Mouse (Mus musculus) kidney, adult 2 months (tissue): ENCODE data around the gene Cdkn1b. TPM values are rescaled to one million over a fixed set of nuclear protein-coding genes. Genes with fewer than 3 reads are reported as not detected.
A peak's percentile ranks its signal among the peaks of the same experiment; 100 is the strongest.

Experiments used
- DNase-seq: peaks from one replicate; pipeline ENCODE4 v3.0.0; 2021
- H3K27ac ChIP-seq: fragments of 200-500 bp; 2 replicates; pipeline ENCODE4 v1.5.1; 2012; ENCODE audit warnings: low read depth, low read length, control low read depth, inconsistent platforms; ENCODE audit not compliant: insufficient read depth
- H3K27me3 ChIP-seq: fragments of 200-500 bp; replicated peaks from 2 replicates; pipeline ENCODE4 v1.6.1; 2012; ENCODE audit warnings: mild to moderate bottlenecking, moderate library complexity, low read length, inconsistent platforms; ENCODE audit not compliant: control insufficient read depth, insufficient read depth
- H3K36me3 ChIP-seq: fragments of 200-500 bp; 2 replicates; pipeline ENCODE4 v1.6.1; 2012; ENCODE audit warnings: mild to moderate bottlenecking, moderate library complexity, low read length, inconsistent platforms; ENCODE audit not compliant: control insufficient read depth, insufficient read depth
- H3K4me1 ChIP-seq: fragments of 200-500 bp; 2 replicates; pipeline ENCODE4 v1.6.1; 2011; ENCODE audit warnings: low read length; ENCODE audit not compliant: control insufficient read depth, insufficient read depth
- H3K4me3 ChIP-seq: fragments of 200-500 bp; 2 replicates; pipeline ENCODE4 v1.5.1; 2011; ENCODE audit warnings: mild to moderate bottlenecking, low read depth, low read length, control low read depth; ENCODE audit not compliant: insufficient read depth
- CTCF ChIP-seq: fragments of 200-500 bp; conservative IDR thresholded peaks from 2 replicates; pipeline ENCODE4 v1.5.1; 2011; ENCODE audit warnings: low read depth, mild to moderate bottlenecking, control low read depth, low read length, moderate library complexity, mixed read lengths; ENCODE audit not compliant: insufficient read depth, insufficient read length
- POLR2A ChIP-seq: fragments of 200-500 bp; IDR thresholded peaks from one replicate; pipeline ENCODE4 v1.6.1; 2011; ENCODE audit warnings: low read depth, low read length, control low read depth
- WGBS: fragments of 180-500 bp; shearing (Covaris S2); methylation state at CpG from one replicate; pipeline ENCODE4 v1.1.7; 2018; 5-methylcytosine and 5-hydroxymethylcytosine counted together
- polyA plus RNA-seq: library from polyadenylated mRNA; depleted of rRNA; stranded (reverse); fragments of >200 nt; gene quantifications from 2 replicates; pipeline ENCODE4 v1.2.3, GENCODE M21; 2012

The Cdkn1b gene
- polyA plus RNA-seq, 1 experiment = 17.1 TPM

- no peaks in the 10 kb centered on the region for H3K4me1 ChIP-seq
- no peak for DNase-seq
- no peaks in the 10 kb centered on the region for H3K36me3 ChIP-seq
- H3K4me3 ChIP-seq = no peak overlapping the region
- TF ChIP-seq POLR2A (no peak), CTCF (no peak)
- 82% methylated on average over 5 of the region's 5 CpGs for WGBS
- H3K27me3 ChIP-seq = no peaks in the 10 kb centered on the region
- H3K27ac ChIP-seq = no peak overlapping the region
Measured at GRCm38 (mm10) chr6:134879556-134879955, 40.6 kb upstream of the Cdkn1b start.

GRCm38 (mm10) chr6:134880046-134880445 is 40.2 kb upstream of the Cdkn1b start:
- Histone ChIP-seq H3K4me1 (no peaks in the 10 kb centered on the region), H3K27me3 (no peaks in the 10 kb centered on the region), H3K36me3 (no peaks in the 10 kb centered on the region), H3K27ac (no peak overlapping the region), H3K4me3 (no peak overlapping the region)
- DNase-seq = no peak
- 69% methylated on average over 2 of the region's 2 CpGs for WGBS
- TF ChIP-seq CTCF (no peak), POLR2A (no peak)

GRCm38 (mm10) chr6:134883661-134884060 is 36.5 kb upstream of the Cdkn1b start:
- no peak for DNase-seq
- Histone ChIP-seq H3K27ac (no peak overlapping the region), H3K4me3 (no peak overlapping the region), H3K36me3 (no peaks in the 10 kb centered on the region), H3K27me3 (no peaks in the 10 kb centered on the region), H3K4me1 (no peaks in the 10 kb centered on the region)
- TF ChIP-seq POLR2A = no peak
- no peak for TF ChIP-seq CTCF
- WGBS = 87% methylated on average over 4 of the region's 4 CpGs

GRCm38 (mm10) chr6:134885515-134885914 is 34.7 kb upstream of the Cdkn1b start:
- WGBS = 90% methylated on average over 2 of the region's 2 CpGs

GRCm38 (mm10) chr6:134886475-134886874 is 33.7 kb upstream of the Cdkn1b start:
- 91% methylated on average over 8 of the region's 8 CpGs for WGBS
- no peak for DNase-seq
- TF ChIP-seq CTCF (no peak), POLR2A (no peak)
- H3K4me1 ChIP-seq = no peaks in the 10 kb centered on the region
- H3K4me3 ChIP-seq = no peak overlapping the region
- no peak overlapping the region for H3K27ac ChIP-seq
- no peaks in the 10 kb centered on the region for H3K36me3 ChIP-seq
- no peaks in the 10 kb centered on the region for H3K27me3 ChIP-seq

More at GRCm38 (mm10) chr6:134885515-134885914, 34.7 kb upstream of the Cdkn1b start:
- no peaks in the 10 kb centered on the region for H3K27me3 ChIP-seq
- no peak for TF ChIP-seq CTCF
- no peak for TF ChIP-seq POLR2A
- H3K4me1 ChIP-seq = no peaks in the 10 kb centered on the region
- H3K27ac ChIP-seq = no peak overlapping the region
- no peak overlapping the region for H3K4me3 ChIP-seq
- DNase-seq = no peak
- no peaks in the 10 kb centered on the region for H3K36me3 ChIP-seq

GRCm38 (mm10) chr6:134887008-134887407 is 33.2 kb upstream of the Cdkn1b start:
- no peaks in the 10 kb centered on the region for H3K36me3 ChIP-seq
- H3K4me1 ChIP-seq = no peaks in the 10 kb centered on the region
- H3K27me3 ChIP-seq = no peaks in the 10 kb centered on the region
- H3K27ac ChIP-seq = no peak overlapping the region
- TF ChIP-seq POLR2A (no peak), CTCF (no peak)
- DNase-seq = no peak
- WGBS = 57% methylated on average over 5 of the region's 5 CpGs
- no peak overlapping the region for H3K4me3 ChIP-seq

- no peak overlapping the region for H3K27ac ChIP-seq
- no peaks in the 10 kb centered on the region for H3K36me3 ChIP-seq
- H3K4me3 ChIP-seq = peak overlapping the region; percentile 7; the same call in 1 of the 2 replicates
- H3K27me3 ChIP-seq = no peaks in the 10 kb centered on the region
- H3K4me1 ChIP-seq = no peaks in the 10 kb centered on the region
- TF ChIP-seq CTCF (no peak), POLR2A (no peak)
- WGBS = 20% methylated on average over 10 of the region's 10 CpGs
- peak; percentile 17 for DNase-seq
Measured at GRCm38 (mm10) chr6:134887711-134888449, 32.3 kb upstream of the Cdkn1b start.
